Mouse (Mus musculus): ENCODE results near the gene Tmem79.

Gene Tmem79

DNA sequence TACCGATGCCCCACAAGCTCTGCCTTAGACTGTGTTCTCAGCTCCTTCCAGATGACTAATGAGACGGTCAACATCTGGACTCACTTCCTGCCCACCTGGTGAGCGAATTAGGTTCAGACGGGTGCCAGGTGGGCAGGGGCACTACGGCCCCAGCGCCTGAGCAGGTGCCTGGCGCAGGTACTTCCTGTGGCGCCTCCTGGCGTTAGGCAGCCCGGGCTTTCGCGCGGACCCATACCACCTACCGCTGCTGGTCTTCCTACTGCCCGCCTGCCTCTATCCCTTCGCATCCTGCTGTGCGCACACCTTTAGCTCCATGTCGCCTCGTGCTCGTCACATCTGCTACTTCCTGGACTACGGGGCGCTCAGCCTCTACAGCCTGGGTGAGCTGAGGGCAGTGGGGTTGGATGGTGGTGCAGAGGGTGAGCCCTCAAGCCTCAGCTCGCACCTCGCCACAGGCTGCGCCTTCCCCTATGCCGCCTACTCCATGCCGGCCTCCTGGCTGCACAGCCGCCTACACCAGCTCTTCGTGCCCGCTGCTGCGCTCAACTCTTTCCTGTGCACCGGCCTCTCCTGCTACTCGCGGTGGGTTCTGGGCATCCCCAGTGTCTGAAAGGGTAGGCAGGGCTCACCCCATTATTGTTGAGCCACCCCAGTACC, 29.9 kb upstream of the Tmem79 start:
- H3K36me3 ChIP-seq (ENCODE audit: insufficient read depth, low read length): peaks cover 29% of the 10 kb centered on the region
- TF ChIP-seq CTCF (conservative IDR thresholded peaks at IDR 0.05; ENCODE audit: low read length) (0 out of 2 replicates have a peak, but pooled peaks have one; percentile 2), POU5F1 (IDR thresholded peaks at IDR 0.05; ENCODE audit: borderline replicate concordance, low read length) (no peak)
- peaks cover 23% of the 10 kb centered on the region for H3K9me3 ChIP-seq (ENCODE audit: low read length)
- H3K4me3 ChIP-seq (replicated peaks; ENCODE audit: low read length): peak overlapping the region; percentile 71
- peaks cover 48% of the 10 kb centered on the region for H3K4me1 ChIP-seq (replicated peaks; ENCODE audit: low read depth, low read length)
- H3K27me3 ChIP-seq (ENCODE audit: insufficient read depth, low read length): peaks cover 19% of the 10 kb centered on the region

DNA sequence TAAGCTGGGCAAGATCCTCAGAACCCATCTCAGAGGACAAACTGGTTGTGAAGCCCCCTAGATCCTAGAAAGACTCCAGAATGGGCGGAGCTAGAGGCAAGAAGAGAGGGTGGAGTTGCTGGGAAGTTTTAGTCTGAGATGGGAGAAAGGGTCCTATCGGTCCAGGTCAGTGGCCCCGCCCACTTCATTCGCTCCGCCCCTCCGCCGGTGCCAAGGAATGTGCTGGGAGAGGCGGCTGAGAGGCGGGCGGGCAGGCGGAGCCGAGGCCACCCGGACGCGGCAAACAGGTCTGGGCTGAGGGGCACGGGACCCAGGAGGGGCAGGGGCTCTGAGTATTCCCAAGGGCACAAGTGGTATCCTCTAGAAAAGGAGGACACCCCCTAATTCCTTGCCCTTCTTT, 28.4 kb upstream of the Tmem79 start, which contains the start of gene Paqr6:
Gene Paqr6 (plus strand): TSS at position 248 of the 400 bp plus-strand sequence.
- peaks cover 44% of the 10 kb centered on the region for H3K36me3 ChIP-seq (ENCODE audit: insufficient read depth, low read length)
- H3K4me1 ChIP-seq (replicated peaks; ENCODE audit: low read depth, low read length): peaks cover 63% of the 10 kb centered on the region
- H3K9me3 ChIP-seq (ENCODE audit: low read length): peaks cover 8% of the 10 kb centered on the region
- H3K4me3 ChIP-seq (replicated peaks; ENCODE audit: low read length): peak within 1 kb of the TSS; percentile 71
- peaks cover 19% of the 10 kb centered on the region for H3K27me3 ChIP-seq (ENCODE audit: insufficient read depth, low read length)
- TF ChIP-seq NANOG (IDR thresholded peaks at IDR 0.05; ENCODE audit: borderline replicate concordance, low read length) (no peak), CTCF (conservative IDR thresholded peaks at IDR 0.05; ENCODE audit: low read length) (no peak), POU5F1 (IDR thresholded peaks at IDR 0.05; ENCODE audit: borderline replicate concordance, low read length) (no peak)

DNA sequence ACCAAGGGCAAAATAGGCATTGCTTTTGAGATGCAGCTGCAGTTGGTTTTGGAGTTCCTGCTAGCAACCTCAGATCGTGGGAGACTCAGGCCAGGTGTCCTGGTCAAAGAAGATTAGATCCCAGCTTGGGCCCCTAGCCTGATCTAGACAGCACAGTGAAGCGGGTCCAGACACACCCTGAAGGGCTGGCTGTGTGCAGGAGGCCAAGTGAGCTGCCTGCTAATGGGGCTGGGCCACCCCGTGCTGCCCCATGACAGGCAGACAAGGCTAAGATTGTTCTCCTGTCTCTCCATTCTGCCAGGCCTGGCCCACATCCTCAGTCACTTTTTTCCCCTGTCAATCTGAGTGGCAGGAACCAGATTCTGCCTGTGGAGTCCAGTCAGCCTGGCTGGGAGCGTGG, 27.8 kb upstream of the Tmem79 start:
- peaks cover 69% of the 10 kb centered on the region for H3K4me1 ChIP-seq (replicated peaks; ENCODE audit: low read depth, low read length)
- peaks cover 50% of the 10 kb centered on the region for H3K36me3 ChIP-seq (ENCODE audit: insufficient read depth, low read length)

DNA sequence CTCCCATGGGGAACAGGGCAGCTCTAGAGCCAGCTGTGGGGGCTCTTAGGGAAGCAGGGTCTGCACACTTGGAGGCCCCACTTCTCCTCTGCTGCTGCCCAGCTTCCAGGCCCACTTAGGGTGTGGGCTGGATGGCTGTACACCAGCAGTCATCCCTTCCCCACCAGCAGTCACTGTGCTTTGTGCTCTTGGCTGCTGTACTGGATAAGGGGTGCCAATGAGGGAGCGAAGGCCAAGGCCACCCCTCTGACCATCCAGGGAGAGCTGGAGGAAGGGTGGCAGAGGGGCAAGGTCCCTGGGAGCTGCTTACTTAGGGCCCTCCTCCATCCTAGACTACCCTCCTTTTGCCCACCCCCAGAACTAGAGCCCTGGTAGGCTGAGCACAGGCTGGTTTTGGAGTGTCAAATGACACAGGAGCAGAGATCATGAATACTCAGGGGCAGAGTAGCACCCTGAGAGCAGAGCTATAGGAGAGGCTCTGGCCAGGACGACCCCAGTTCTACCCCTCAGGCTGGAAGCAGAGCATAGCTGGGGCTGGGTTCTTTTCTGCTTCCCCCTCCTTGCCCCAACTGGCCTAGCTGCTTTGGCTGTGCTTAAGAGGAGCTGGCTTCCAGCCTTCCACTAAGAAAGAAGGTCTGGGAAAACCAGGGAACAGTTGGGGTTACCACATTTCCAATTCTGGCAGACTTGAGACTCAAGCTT, 25.8 kb upstream of the Tmem79 start:
- TF ChIP-seq CTCF (conservative IDR thresholded peaks at IDR 0.05; ENCODE audit: low read length): no peak
- TF ChIP-seq NANOG (IDR thresholded peaks at IDR 0.05; ENCODE audit: borderline replicate concordance, low read length): no peak
- no peak for TF ChIP-seq POU5F1 (IDR thresholded peaks at IDR 0.05; ENCODE audit: borderline replicate concordance, low read length)
- H3K27me3 ChIP-seq (ENCODE audit: insufficient read depth, low read length): peaks cover 19% of the 10 kb centered on the region

More for the DNA sequence above, 27.8 kb upstream of the Tmem79 start:
- H3K27me3 ChIP-seq (ENCODE audit: insufficient read depth, low read length): peaks cover 19% of the 10 kb centered on the region
- TF ChIP-seq NANOG (IDR thresholded peaks at IDR 0.05; ENCODE audit: borderline replicate concordance, low read length) (no peak), CTCF (conservative IDR thresholded peaks at IDR 0.05; ENCODE audit: low read length) (no peak), POU5F1 (IDR thresholded peaks at IDR 0.05; ENCODE audit: borderline replicate concordance, low read length) (no peak)
- peak overlapping the region; percentile 63; the same call in 1 of the 2 replicates for H3K4me3 ChIP-seq (replicated peaks; ENCODE audit: low read length)
- peaks cover 2% of the 10 kb centered on the region for H3K9me3 ChIP-seq (ENCODE audit: low read length)

DNA sequence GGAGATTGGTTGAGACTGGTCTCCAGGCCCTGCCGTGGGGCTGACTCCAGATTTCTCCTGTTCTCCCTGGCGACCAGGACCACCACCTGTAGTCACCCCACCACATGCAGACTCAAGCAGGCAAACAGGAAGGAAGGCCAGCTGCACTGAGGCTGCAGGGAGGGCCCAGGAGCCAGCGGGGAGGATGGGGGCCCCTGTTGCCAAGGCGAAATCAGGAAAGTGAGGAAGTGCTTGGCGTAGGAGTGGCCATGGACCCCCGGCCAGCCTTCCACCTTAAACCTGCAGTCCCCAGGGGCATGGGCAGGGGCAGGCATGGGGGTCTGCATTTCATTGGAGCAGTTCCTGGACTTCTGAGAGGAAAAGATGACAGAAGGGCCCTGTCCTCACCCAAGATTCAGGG, 25.1 kb upstream of the Tmem79 start:
- Histone ChIP-seq H3K27me3 (ENCODE audit: insufficient read depth, low read length) (peaks cover 17% of the 10 kb centered on the region), H3K9me3 (ENCODE audit: low read length) (no peaks in the 10 kb centered on the region), H3K4me1 (replicated peaks; ENCODE audit: low read depth, low read length) (peaks cover 83% of the 10 kb centered on the region), H3K36me3 (ENCODE audit: insufficient read depth, low read length) (peaks cover 77% of the 10 kb centered on the region), H3K4me3 (replicated peaks; ENCODE audit: low read length) (no peak overlapping the region)
- TF ChIP-seq POU5F1 (IDR thresholded peaks at IDR 0.05; ENCODE audit: borderline replicate concordance, low read length) (no peak), NANOG (IDR thresholded peaks at IDR 0.05; ENCODE audit: borderline replicate concordance, low read length) (no peak), CTCF (conservative IDR thresholded peaks at IDR 0.05; ENCODE audit: low read length) (no peak)

More for the DNA sequence above, 25.8 kb upstream of the Tmem79 start:
- Histone ChIP-seq H3K4me1 (replicated peaks; ENCODE audit: low read depth, low read length) (peaks cover 83% of the 10 kb centered on the region), H3K4me3 (replicated peaks; ENCODE audit: low read length) (no peak overlapping the region), H3K36me3 (ENCODE audit: insufficient read depth, low read length) (peaks cover 70% of the 10 kb centered on the region), H3K9me3 (ENCODE audit: low read length) (no peaks in the 10 kb centered on the region)

DNA sequence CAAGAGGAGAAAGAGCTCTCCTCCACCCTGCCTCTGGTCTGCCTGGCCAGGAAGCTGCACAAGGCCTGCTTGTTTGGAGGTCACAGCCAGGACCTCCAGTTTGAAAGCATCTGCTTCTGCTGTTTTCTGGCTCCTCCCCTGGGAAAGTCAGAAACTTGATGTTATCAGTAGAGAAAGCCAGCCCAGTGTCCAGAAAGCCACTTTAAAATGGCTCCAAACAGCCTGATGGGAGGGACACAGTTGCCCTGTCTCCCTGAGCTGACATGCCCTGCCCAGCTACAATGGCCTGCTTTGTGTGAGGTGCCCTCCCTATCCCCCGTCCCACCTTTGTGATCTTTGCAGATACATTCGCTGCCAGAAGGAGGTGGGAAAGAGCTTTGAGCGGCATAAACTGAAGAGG, 24.0 kb upstream of the Tmem79 start:
- H3K9me3 ChIP-seq (ENCODE audit: low read length): no peaks in the 10 kb centered on the region
- peaks cover 88% of the 10 kb centered on the region for H3K36me3 ChIP-seq (ENCODE audit: insufficient read depth, low read length)
- H3K4me1 ChIP-seq (replicated peaks; ENCODE audit: low read depth, low read length): peaks cover 72% of the 10 kb centered on the region
- no peak overlapping the region for H3K4me3 ChIP-seq (replicated peaks; ENCODE audit: low read length)
- peaks cover 6% of the 10 kb centered on the region for H3K27me3 ChIP-seq (ENCODE audit: insufficient read depth, low read length)
- TF ChIP-seq CTCF (conservative IDR thresholded peaks at IDR 0.05; ENCODE audit: low read length) (no peak), POU5F1 (IDR thresholded peaks at IDR 0.05; ENCODE audit: borderline replicate concordance, low read length) (no peak), NANOG (IDR thresholded peaks at IDR 0.05; ENCODE audit: borderline replicate concordance, low read length) (no peak)

DNA sequence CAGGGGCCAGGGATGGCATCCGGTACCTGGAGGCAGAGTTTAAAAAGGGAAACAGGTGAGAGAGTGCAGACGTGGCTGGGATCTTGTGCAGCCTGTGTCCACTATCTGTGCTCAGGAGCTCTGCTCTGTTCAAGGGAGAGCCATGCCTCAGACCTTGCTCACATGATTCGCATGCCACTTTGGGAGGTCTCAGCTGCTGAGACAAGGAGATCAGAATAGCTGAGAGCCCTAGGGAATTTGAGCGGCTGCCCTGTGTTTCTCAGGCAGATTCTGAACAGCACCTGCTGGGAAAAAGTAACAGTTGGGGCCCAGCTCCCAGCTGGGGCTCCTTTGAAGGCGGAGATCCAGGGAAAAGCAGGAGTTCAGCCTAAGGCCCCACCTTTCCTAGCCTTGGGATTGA, 23.6 kb upstream of the Tmem79 start:
- Histone ChIP-seq H3K9me3 (ENCODE audit: low read length) (no peaks in the 10 kb centered on the region), H3K4me3 (replicated peaks; ENCODE audit: low read length) (no peak overlapping the region), H3K4me1 (replicated peaks; ENCODE audit: low read depth, low read length) (peaks cover 68% of the 10 kb centered on the region), H3K27me3 (ENCODE audit: insufficient read depth, low read length) (peaks cover 2% of the 10 kb centered on the region), H3K36me3 (ENCODE audit: insufficient read depth, low read length) (peaks cover 92% of the 10 kb centered on the region)
- no peak for TF ChIP-seq NANOG (IDR thresholded peaks at IDR 0.05; ENCODE audit: borderline replicate concordance, low read length)
- TF ChIP-seq CTCF (conservative IDR thresholded peaks at IDR 0.05; ENCODE audit: low read length): no peak
- TF ChIP-seq POU5F1 (IDR thresholded peaks at IDR 0.05; ENCODE audit: borderline replicate concordance, low read length): no peak

DNA sequence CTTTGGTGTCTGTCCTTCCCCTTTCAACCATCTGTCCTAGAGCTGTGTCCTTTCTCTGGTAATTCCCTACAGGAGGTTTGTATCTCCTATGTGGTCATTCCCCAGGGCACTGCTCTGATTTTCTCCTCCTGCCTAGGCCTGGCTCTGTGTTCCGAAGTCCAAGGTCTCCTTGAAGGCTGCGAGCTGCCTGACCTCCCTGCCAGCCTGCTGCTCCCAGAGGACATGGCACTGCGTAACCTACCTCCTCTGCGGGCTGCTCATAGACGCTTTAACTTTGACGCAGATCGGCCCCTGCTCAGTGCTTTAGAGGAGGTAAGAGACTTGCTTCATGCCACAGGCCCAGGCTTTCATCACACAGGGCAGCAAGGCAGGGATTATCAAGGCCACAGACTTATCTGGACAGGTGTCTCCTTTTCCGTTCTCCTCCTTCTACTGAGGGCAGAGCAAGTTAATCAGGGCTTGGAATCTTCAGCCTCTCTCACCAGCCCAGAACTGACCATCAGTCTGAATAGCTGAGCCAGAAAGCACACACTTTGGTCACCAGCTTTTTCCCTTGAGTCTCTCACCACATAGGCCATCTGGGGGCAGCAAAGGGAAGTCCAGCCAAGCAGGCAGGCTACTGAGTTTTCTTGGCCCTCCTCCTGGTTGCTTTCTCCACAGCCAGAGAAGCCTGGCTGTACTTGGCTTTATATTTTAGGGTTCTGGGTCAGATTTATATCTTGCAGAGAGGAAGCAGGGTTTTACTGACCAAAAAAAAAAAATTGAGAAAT, 18.6 kb upstream of the Tmem79 start:
- Histone ChIP-seq H3K9me3 (ENCODE audit: low read length) (no peaks in the 10 kb centered on the region), H3K27me3 (ENCODE audit: insufficient read depth, low read length) (no peaks in the 10 kb centered on the region), H3K4me3 (replicated peaks; ENCODE audit: low read length) (no peak overlapping the region), H3K4me1 (replicated peaks; ENCODE audit: low read depth, low read length) (peaks cover 34% of the 10 kb centered on the region), H3K36me3 (ENCODE audit: insufficient read depth, low read length) (peaks cover 100% of the 10 kb centered on the region)
- no peak for TF ChIP-seq CTCF (conservative IDR thresholded peaks at IDR 0.05; ENCODE audit: low read length)
- no peak for TF ChIP-seq NANOG (IDR thresholded peaks at IDR 0.05; ENCODE audit: borderline replicate concordance, low read length)
- TF ChIP-seq POU5F1 (IDR thresholded peaks at IDR 0.05; ENCODE audit: borderline replicate concordance, low read length): no peak
